Mouse (Mus musculus) G1E (cell line): ENCODE results near the gene Tlcd1. TPM values are rescaled to one million over a fixed set of nuclear protein-coding genes. Genes with fewer than 3 reads are reported as not detected.

Experiments
- ATAC-seq: 2 replicates; pipeline ENCODE4 v1.8.0; 2016; ENCODE audit warnings: mild to moderate bottlenecking; ENCODE audit not compliant: insufficient number of reproducible peaks, poor library complexity, low FRiP score, severe bottlenecking; ENCODE audit errors: extremely low read depth
- DNase-seq: peaks from one replicate; pipeline ENCODE4 v3.0.0; 2012; ENCODE audit warnings: low spot score
- H3K27me3 ChIP-seq: 2 replicates; pipeline ENCODE4 v1.6.1; 2012; ENCODE audit warnings: mild to moderate bottlenecking, low read length, inconsistent platforms; ENCODE audit not compliant: insufficient read depth
- H3K36me3 ChIP-seq: replicated peaks from 2 replicates; pipeline ENCODE3; 2012; ENCODE audit warnings: mild to moderate bottlenecking, inconsistent platforms
- H3K4me1 ChIP-seq: 2 replicates; pipeline ENCODE4 v1.6.1; 2012; ENCODE audit warnings: low read depth, low read length, inconsistent platforms, mixed read lengths; ENCODE audit not compliant: insufficient read depth
- H3K4me3 ChIP-seq: 2 replicates; pipeline ENCODE4 v1.5.1; 2012; ENCODE audit warnings: low read depth, mild to moderate bottlenecking, inconsistent platforms, low read length, moderate library complexity, mixed read lengths
- H3K9me3 ChIP-seq: replicated peaks from 2 replicates; pipeline ENCODE4 v1.6.1; 2012; ENCODE audit warnings: inconsistent platforms
- CTCF ChIP-seq: IDR thresholded peaks from 2 replicates; pipeline ENCODE4 v1.5.1; 2012; ENCODE audit warnings: low read depth, low read length, inconsistent platforms, mixed read lengths
- GATA1 ChIP-seq: IDR thresholded peaks from 2 replicates; pipeline ENCODE4 v1.6.1; 2012; ENCODE audit warnings: borderline replicate concordance, low read length, inconsistent platforms, mixed read lengths
- GATA2 ChIP-seq: IDR thresholded peaks from 2 replicates; pipeline ENCODE4 v1.6.1; 2012; ENCODE audit warnings: low read depth, low read length, inconsistent platforms, borderline replicate concordance
- POLR2AphosphoS5 ChIP-seq: IDR thresholded peaks from 2 replicates; pipeline ENCODE4 v1.6.1; 2012; ENCODE audit warnings: low read depth, low read length, inconsistent platforms; ENCODE audit not compliant: insufficient replicate concordance
- TAL1 ChIP-seq: conservative IDR thresholded peaks from 2 replicates; pipeline ENCODE4 v1.6.1; 2012; ENCODE audit warnings: low read depth, low read length, inconsistent platforms, mixed read lengths
- polyA plus RNA-seq: library from polyadenylated mRNA; stranded (reverse); fragments of >175 nt; gene quantifications from 2 replicates; pipeline ENCODE4 v1.2.3, GENCODE M21; 2012
- total RNA-seq, 2 experiments: library from RNA; stranded (forward) in 1 of 2; stranded (reverse) in 1 of 2; fragments of 200-1000 nt in 1 of 2; fragments of >200 nt in 1 of 2; fragmentation: Nextera tagmentation in 1 of 2; gene quantifications; 2 replicates each; pipeline ENCODE4 v1.2.3; 2014 to 2017

Tlcd1 gene
- total and polyA plus RNA-seq, 3 experiments: 6.7 to 47.8 (median 15.5) TPM

- no peak for DNase-seq
- Histone ChIP-seq H3K4me1 (peaks cover 65% of the 10 kb centered on the region), H3K27me3 (no peaks in the 10 kb centered on the region), H3K36me3 (peaks cover 27% of the 10 kb centered on the region), H3K9me3 (no peaks in the 10 kb centered on the region), H3K4me3 (no peak overlapping the region)
- ATAC-seq: no peak
- TF ChIP-seq TAL1 (no peak), POLR2AphosphoS5 (no peak), CTCF (no peak), GATA1 (no peak), GATA2 (no peak)
These were observed 38.9 kb upstream of the Tlcd1 start for GRCm38 (mm10) chr11:78137584-78137983.

GRCm38 (mm10) chr11:78138023-78138422 lies 38.5 kb upstream of the Tlcd1 start:
- no peaks in the 10 kb centered on the region for H3K9me3 ChIP-seq
- H3K27me3 ChIP-seq: no peaks in the 10 kb centered on the region
- H3K36me3 ChIP-seq: peaks cover 27% of the 10 kb centered on the region
- peaks cover 64% of the 10 kb centered on the region for H3K4me1 ChIP-seq
- TF ChIP-seq CTCF (no peak), GATA2 (no peak), TAL1 (no peak), GATA1 (no peak), POLR2AphosphoS5 (no peak)
- no peak overlapping the region for H3K4me3 ChIP-seq
- DNase-seq (no peak), ATAC-seq (no peak)

DNA sequence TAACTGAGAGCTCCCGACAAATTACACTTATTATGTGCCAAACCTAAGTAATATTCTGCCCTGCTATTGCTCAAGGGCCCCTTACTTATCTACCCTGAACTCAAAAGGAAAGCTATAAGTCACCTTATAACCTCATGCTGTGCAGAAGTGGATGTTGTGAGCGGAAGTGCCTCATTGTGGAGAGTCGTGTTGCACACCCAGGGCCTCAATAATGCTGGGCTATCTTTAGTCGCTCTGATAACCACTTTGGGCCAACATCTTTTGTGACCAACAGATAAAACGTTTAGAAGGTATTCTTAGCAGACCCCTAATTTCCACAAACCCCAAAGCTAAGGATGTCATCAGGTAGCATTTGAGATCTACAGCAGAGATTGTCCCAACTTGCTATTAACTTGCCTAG lies 35.8 kb upstream of the Tlcd1 start:
- Histone ChIP-seq H3K9me3 (no peaks in the 10 kb centered on the region), H3K36me3 (peaks cover 48% of the 10 kb centered on the region), H3K4me1 (peaks cover 48% of the 10 kb centered on the region), H3K27me3 (no peaks in the 10 kb centered on the region), H3K4me3 (no peak overlapping the region; the same call in 1 of the 2 replicates)
- TF ChIP-seq CTCF (no peak), GATA2 (no peak), GATA1 (no peak), TAL1 (no peak), POLR2AphosphoS5 (no peak)
- DNase-seq (no peak), ATAC-seq (no peak)

DNA sequence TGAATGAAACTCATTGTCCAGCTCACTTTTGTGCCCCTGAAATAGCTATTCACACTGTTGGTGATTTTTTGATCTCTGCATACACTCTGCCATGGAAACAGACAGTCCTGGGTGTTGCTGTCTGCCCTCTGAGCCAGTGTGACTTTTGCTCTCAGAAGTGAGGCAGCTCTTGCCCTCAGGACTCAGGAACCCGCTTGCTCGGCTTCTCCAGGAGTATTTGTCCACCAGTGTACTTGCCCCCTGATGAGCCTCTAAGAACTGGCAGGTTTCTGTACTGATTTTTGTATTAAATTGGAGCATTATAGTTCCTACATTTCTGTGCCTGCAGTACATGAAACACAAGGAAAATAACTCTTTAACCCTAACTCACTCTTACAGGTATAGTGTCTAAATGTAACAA lies 33.0 kb upstream of the Tlcd1 start:
- Histone ChIP-seq H3K4me3 (no peak overlapping the region), H3K27me3 (no peaks in the 10 kb centered on the region), H3K4me1 (peaks cover 39% of the 10 kb centered on the region), H3K9me3 (no peaks in the 10 kb centered on the region), H3K36me3 (peaks cover 71% of the 10 kb centered on the region)
- TF ChIP-seq GATA2 (no peak), GATA1 (no peak), POLR2AphosphoS5 (no peak), TAL1 (no peak), CTCF (no peak)
- DNase-seq (no peak), ATAC-seq (no peak)

GRCm38 (mm10) chr11:78146168-78146567 lies 30.3 kb upstream of the Tlcd1 start:
- ATAC-seq (no peak), DNase-seq (no peak)
- Histone ChIP-seq H3K9me3 (no peaks in the 10 kb centered on the region), H3K36me3 (peaks cover 92% of the 10 kb centered on the region), H3K4me3 (no peak overlapping the region), H3K27me3 (no peaks in the 10 kb centered on the region), H3K4me1 (peaks cover 22% of the 10 kb centered on the region)
- TF ChIP-seq CTCF: no peak

- no peaks in the 10 kb centered on the region for H3K9me3 ChIP-seq
- peaks cover 14% of the 10 kb centered on the region for H3K4me1 ChIP-seq
- ATAC-seq: no peak
- H3K4me3 ChIP-seq: no peak overlapping the region
- peaks cover 89% of the 10 kb centered on the region for H3K36me3 ChIP-seq
- no peak for TF ChIP-seq GATA2
- no peak for TF ChIP-seq POLR2AphosphoS5
- TF ChIP-seq CTCF: no peak
- TF ChIP-seq GATA1: no peak
- TF ChIP-seq TAL1: no peak
- H3K27me3 ChIP-seq: no peaks in the 10 kb centered on the region
- DNase-seq: no peak
These were observed 29.6 kb upstream of the Tlcd1 start for GRCm38 (mm10) chr11:78146707-78147543.
